Mouse (Mus musculus) cerebellum, adult 9-11 months (tissue): ENCODE data around the gene Psmc2.

Experiments used
- DNase-seq: peaks from one replicate; pipeline ENCODE4 v3.0.0; 2022

Psmc2 gene

GRCm38 (mm10) chr5:21785053-21785452 is at the start of gene Psmc2, which contains the start of gene Dnajc2:
Gene Psmc2, plus strand, starts transcription at chr5:21785283.
Gene Dnajc2, minus strand, starts transcription at chr5:21785251.
- DNase-seq, result peak; percentile 92

GRCm38 (mm10) chr5:21735584-21735983 is 49.5 kb upstream of the Psmc2 start:
- peak; percentile 49 for DNase-seq

- no peak for DNase-seq
Observed at GRCm38 (mm10) chr5:21736046-21736445, 49.0 kb upstream of the Psmc2 start.

GRCm38 (mm10) chr5:21736956-21737585 is 48.0 kb upstream of the Psmc2 start, which contains the start of gene Pmpcb:
Gene Pmpcb, plus strand, starts transcription at chr5:21737141.
- DNase-seq, result peak; percentile 90

- DNase-seq, result no peak
Observed at GRCm38 (mm10) chr5:21737620-21738019, 47.5 kb upstream of the Psmc2 start.

- no peak for DNase-seq
Observed at GRCm38 (mm10) chr5:21739120-21739519, 46.0 kb upstream of the Psmc2 start.

GRCm38 (mm10) chr5:21739881-21740280 is 45.2 kb upstream of the Psmc2 start:
- no peak for DNase-seq

GRCm38 (mm10) chr5:21743606-21744005 is 41.5 kb upstream of the Psmc2 start:
- no peak for DNase-seq

GRCm38 (mm10) chr5:21744651-21745050 is 40.4 kb upstream of the Psmc2 start:
- DNase-seq, result no peak

GRCm38 (mm10) chr5:21745966-21746365 is 39.1 kb upstream of the Psmc2 start:
- no peak for DNase-seq

GRCm38 (mm10) chr5:21768506-21768905 is 16.6 kb upstream of the Psmc2 start:
- DNase-seq, result no peak

- no peak for DNase-seq
Observed at GRCm38 (mm10) chr5:21769841-21770240, 15.2 kb upstream of the Psmc2 start.

GRCm38 (mm10) chr5:21776491-21776890 is 8.6 kb upstream of the Psmc2 start:
- DNase-seq, result no peak

GRCm38 (mm10) chr5:21784161-21785052 is 676 bp upstream of the Psmc2 start:
- peak; percentile 22 for DNase-seq

GRCm38 (mm10) chr5:21785776-21786175 is 693 bp downstream of the Psmc2 start:
- DNase-seq, result no peak

- DNase-seq, result peak; percentile 91
Observed at GRCm38 (mm10) chr5:21786258-21787185, 1.4 kb downstream of the Psmc2 start.

- no peak for DNase-seq
Observed at GRCm38 (mm10) chr5:21787186-21788105, 2.4 kb downstream of the Psmc2 start.

GRCm38 (mm10) chr5:21789061-21789460 is 4.0 kb downstream of the Psmc2 start:
- DNase-seq, result no peak

- no peak for DNase-seq
Observed at GRCm38 (mm10) chr5:21792166-21792565, 7.1 kb downstream of the Psmc2 start.

- DNase-seq, result no peak
Observed at GRCm38 (mm10) chr5:21802907-21803306, 17.8 kb downstream of the Psmc2 start.

GRCm38 (mm10) chr5:21803691-21804188 is 18.7 kb downstream of the Psmc2 start:
- no peak for DNase-seq

GRCm38 (mm10) chr5:21804837-21805236 is 19.8 kb downstream of the Psmc2 start:
- DNase-seq, result no peak
